Mouse (Mus musculus) MEL (cell line): ENCODE measurements around the gene Macc1. TPM values are rescaled to one million over a fixed set of nuclear protein-coding genes. Genes with fewer than 3 reads are reported as not detected.
A peak's percentile ranks its signal among the peaks of the same experiment; 100 is the strongest.

Source experiments
- DNase-seq: peaks from one replicate; pipeline ENCODE4 v3.0.0; 2011; ENCODE audit warnings: low read depth, low spot score
- H3K27ac ChIP-seq: 2 replicates; pipeline ENCODE4 v1.5.1; 2012; ENCODE audit warnings: low read depth, mild to moderate bottlenecking, control low read depth, low read length, moderate library complexity; ENCODE audit not compliant: control insufficient read depth
- H3K27me3 ChIP-seq, 2 experiments: fragments of 150-350 bp in 1 of 2; sonication (generic) in 1 of 2; 2 replicates each; pipeline ENCODE4 v1.6.1; 2012; ENCODE audit warnings: low read length in 2 of 2, mild to moderate bottlenecking in 2 of 2, improper control_type of control experiment in 1 of 2, moderate library complexity in 1 of 2; ENCODE audit not compliant: insufficient read depth in 2 of 2, control insufficient read depth in 1 of 2
- H3K36me3 ChIP-seq, 2 experiments: 2 replicates each; pipeline ENCODE4 v1.6.1; 2012 to 2014; ENCODE audit warnings: low read length in 2 of 2, improper control_type of control experiment in 1 of 2, inconsistent platforms in 1 of 2, mild to moderate bottlenecking in 1 of 2; ENCODE audit not compliant: insufficient read depth in 2 of 2, control insufficient read depth in 1 of 2
- H3K4me1 ChIP-seq, 2 experiments: fragments of 150-350 bp in 1 of 2; sonication (generic) in 1 of 2; 2 replicates each; pipeline ENCODE4 v1.6.1; 2012; ENCODE audit warnings: low read length in 2 of 2, improper control_type of control experiment in 1 of 2, mild to moderate bottlenecking in 1 of 2; ENCODE audit not compliant: insufficient read depth in 2 of 2, control insufficient read depth in 1 of 2
- H3K4me3 ChIP-seq, 2 experiments: fragments of 150-350 bp in 1 of 2; sonication (generic) in 1 of 2; 2 replicates each; pipeline ENCODE4 v1.5.1; 2012; ENCODE audit warnings: low read depth in 2 of 2, low read length in 2 of 2, mild to moderate bottlenecking in 2 of 2, moderate library complexity in 2 of 2, control low read depth in 1 of 2, improper control_type of control experiment in 1 of 2; ENCODE audit not compliant: control insufficient read depth in 1 of 2, insufficient read depth in 1 of 2
- H3K79me2 ChIP-seq: 2 replicates; pipeline ENCODE4 v1.6.1; 2012; ENCODE audit warnings: mild to moderate bottlenecking, low read length, moderate library complexity; ENCODE audit not compliant: control insufficient read depth, poor library complexity, insufficient read depth
- H3K9ac ChIP-seq: 2 replicates; pipeline ENCODE4 v1.6.1; 2012; ENCODE audit warnings: low read depth, mild to moderate bottlenecking, control low read depth, low read length, moderate library complexity; ENCODE audit not compliant: control insufficient read depth, poor library complexity, severe bottlenecking
- H3K9me3 ChIP-seq: fragments of 150-350 bp; sonication (generic); replicated peaks from 2 replicates; pipeline ENCODE4 v1.6.1; 2012; ENCODE audit warnings: mild to moderate bottlenecking, low read length, improper control_type of control experiment, moderate library complexity; ENCODE audit not compliant: insufficient read depth
- ELF1 ChIP-seq: IDR thresholded peaks from 2 replicates; pipeline ENCODE4 v1.6.1; 2014; ENCODE audit warnings: low read depth, mild to moderate bottlenecking, inconsistent platforms, low read length, improper control_type of control experiment, moderate library complexity
- EP300 ChIP-seq, 2 experiments: IDR thresholded peaks; 2 replicates each; pipeline ENCODE4 v1.6.1; 2011; ENCODE audit warnings: improper control_type of control experiment in 2 of 2, low read length in 2 of 2, low read depth in 1 of 2, mild to moderate bottlenecking in 1 of 2
- GABPA ChIP-seq: IDR thresholded peaks from 2 replicates; pipeline ENCODE4 v1.6.1; 2012; ENCODE audit warnings: low read depth, mild to moderate bottlenecking, inconsistent platforms, low read length, improper control_type of control experiment, moderate library complexity
- JUND ChIP-seq: IDR thresholded peaks from 2 replicates; pipeline ENCODE4 v1.6.1; 2011; ENCODE audit warnings: low read depth, mild to moderate bottlenecking, improper control_type of control experiment, low read length
- KAT2A ChIP-seq: conservative IDR thresholded peaks from 2 replicates; pipeline ENCODE4 v1.6.1; 2012; ENCODE audit warnings: low read depth, low read length, improper control_type of control experiment, inconsistent platforms
- MAX ChIP-seq: IDR thresholded peaks from 2 replicates; pipeline ENCODE4 v1.6.1; 2011; ENCODE audit warnings: low read length, improper control_type of control experiment
- MXI1 ChIP-seq: IDR thresholded peaks from 2 replicates; pipeline ENCODE4 v1.6.1; 2011; ENCODE audit warnings: mild to moderate bottlenecking, low read depth, low read length, improper control_type of control experiment
- MYB ChIP-seq: IDR thresholded peaks from 2 replicates; pipeline ENCODE4 v1.6.1; 2011; ENCODE audit warnings: mild to moderate bottlenecking, low read depth, low read length, improper control_type of control experiment
- MYC ChIP-seq: IDR thresholded peaks from 2 replicates; pipeline ENCODE4 v1.6.1; 2011; ENCODE audit warnings: low read depth, mild to moderate bottlenecking, low read length, improper control_type of control experiment, moderate library complexity
- NELFE ChIP-seq: IDR thresholded peaks from 2 replicates; pipeline ENCODE4 v1.6.1; 2011; ENCODE audit warnings: low read depth, low read length, improper control_type of control experiment
- NRF1 ChIP-seq: IDR thresholded peaks from 2 replicates; pipeline ENCODE4 v1.6.1; 2014; ENCODE audit warnings: low read depth, mild to moderate bottlenecking, inconsistent platforms, low read length, improper control_type of control experiment, moderate library complexity; ENCODE audit not compliant: poor library complexity, insufficient read depth, severe bottlenecking
- POLR2A ChIP-seq, 2 experiments: IDR thresholded peaks; 2 replicates each; pipeline ENCODE4 v1.6.1; 2011 to 2012; ENCODE audit warnings: low read length in 2 of 2, mild to moderate bottlenecking in 2 of 2, control low read depth in 1 of 2, improper control_type of control experiment in 1 of 2, low read depth in 1 of 2, moderate library complexity in 1 of 2; ENCODE audit not compliant: control insufficient read depth in 1 of 2, insufficient read depth in 1 of 2, poor library complexity in 1 of 2
- POLR2AphosphoS2 ChIP-seq: IDR thresholded peaks from 2 replicates; pipeline ENCODE4 v1.6.1; 2011; ENCODE audit warnings: low read length, improper control_type of control experiment
- RAD21 ChIP-seq: IDR thresholded peaks from 2 replicates; pipeline ENCODE4 v1.6.1; 2011; ENCODE audit warnings: mild to moderate bottlenecking, low read depth, low read length, improper control_type of control experiment
- RCOR1 ChIP-seq: IDR thresholded peaks from 2 replicates; pipeline ENCODE4 v1.6.1; 2012; ENCODE audit warnings: low read depth, mild to moderate bottlenecking, inconsistent platforms, low read length, improper control_type of control experiment
- SMC3 ChIP-seq: IDR thresholded peaks from 2 replicates; pipeline ENCODE4 v1.6.1; 2011; ENCODE audit warnings: low read depth, low read length, improper control_type of control experiment
- USF2 ChIP-seq, 2 experiments: IDR thresholded peaks; 2 replicates each; pipeline ENCODE4 v1.6.1; 2011 to 2012; ENCODE audit warnings: improper control_type of control experiment in 2 of 2, low read length in 2 of 2, borderline replicate concordance in 1 of 2, inconsistent platforms in 1 of 2, low read depth in 1 of 2, mild to moderate bottlenecking in 1 of 2; ENCODE audit not compliant: insufficient read depth in 1 of 2
- polyA plus RNA-seq, 2 experiments: library from polyadenylated mRNA; stranded (reverse) in 1 of 2; unstranded in 1 of 2; fragments of >175 nt in 1 of 2; fragments of >200 nt in 1 of 2; gene quantifications; 2 replicates each; pipeline versions ENCODE4 v1.2.1 to v1.2.4; 2012; ENCODE audit warnings: low replicate concordance in 2 of 2, low read depth in 1 of 2; ENCODE audit not compliant: insufficient read length in 2 of 2, insufficient read depth in 1 of 2, missing spikeins in 1 of 2
- total RNA-seq: library from RNA; depleted of rRNA; stranded (reverse); fragments of 300-350 nt; gene quantifications from 2 replicates; pipeline ENCODE4 v1.2.3, GENCODE M21; 2012

Macc1 gene
- total and polyA plus RNA-seq, 3 experiments = not detected

GRCm38 (mm10) chr12:119268723-119269122 is 45.3 kb upstream of the Macc1 start:
- Histone ChIP-seq H3K4me3 (no peak overlapping the region), H3K79me2 (no peaks in the 10 kb centered on the region), H3K36me3 (no peaks in the 10 kb centered on the region), H3K4me1 (no peaks in the 10 kb centered on the region), H3K27ac (no peak overlapping the region), H3K9me3 (no peaks in the 10 kb centered on the region), H3K9ac (no peak overlapping the region), H3K27me3 (no peaks in the 10 kb centered on the region)
- peak; percentile 17 for DNase-seq
- no peak for TF ChIP-seq POLR2AphosphoS2
- no peak for TF ChIP-seq MXI1
- TF ChIP-seq USF2 (IDR thresholded peaks at IDR 0.05; ENCODE audit: borderline replicate concordance in 1 of 2, insufficient read depth in 1 of 2, low read depth in 1 of 2, low read length in 2 of 2) = no peak
- TF ChIP-seq RCOR1 = peak; percentile 43; the same call in 1 of the 2 replicates
- peak in 1 of 2 experiments; percentile 13; a peak in 1 of 4 replicates for TF ChIP-seq EP300 (IDR thresholded peaks at IDR 0.05; ENCODE audit: low read depth in 1 of 2, low read length in 2 of 2)

DNA sequence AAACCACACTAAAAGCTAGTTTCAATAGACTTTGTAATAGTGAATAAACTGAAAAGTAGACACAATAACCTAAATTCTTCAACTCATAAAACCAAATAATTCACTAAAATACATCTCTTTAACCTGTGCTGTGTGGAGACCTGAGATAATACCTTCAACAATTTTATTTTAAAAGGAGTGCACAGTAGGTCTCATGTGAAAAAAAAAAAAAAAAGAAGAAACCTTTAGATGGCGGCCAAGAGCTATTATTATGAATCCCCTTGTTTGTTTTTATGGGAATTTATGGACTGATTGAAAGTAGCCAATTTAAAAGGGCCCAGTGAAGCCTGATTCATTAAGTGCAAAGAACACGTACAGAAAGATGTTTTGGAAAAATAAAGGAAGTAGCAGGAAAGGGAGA is 44.0 kb upstream of the Macc1 start:
- no peak for DNase-seq
- Histone ChIP-seq H3K27me3 (no peaks in the 10 kb centered on the region), H3K4me3 (no peak overlapping the region), H3K9ac (no peak overlapping the region), H3K36me3 (no peaks in the 10 kb centered on the region), H3K9me3 (no peaks in the 10 kb centered on the region), H3K27ac (no peak overlapping the region), H3K79me2 (no peaks in the 10 kb centered on the region), H3K4me1 (no peaks in the 10 kb centered on the region)
- TF ChIP-seq ELF1 = no peak
- no peak for TF ChIP-seq GABPA
- no peak for TF ChIP-seq NELFE
- TF ChIP-seq JUND = no peak
- no peak for TF ChIP-seq KAT2A

DNA sequence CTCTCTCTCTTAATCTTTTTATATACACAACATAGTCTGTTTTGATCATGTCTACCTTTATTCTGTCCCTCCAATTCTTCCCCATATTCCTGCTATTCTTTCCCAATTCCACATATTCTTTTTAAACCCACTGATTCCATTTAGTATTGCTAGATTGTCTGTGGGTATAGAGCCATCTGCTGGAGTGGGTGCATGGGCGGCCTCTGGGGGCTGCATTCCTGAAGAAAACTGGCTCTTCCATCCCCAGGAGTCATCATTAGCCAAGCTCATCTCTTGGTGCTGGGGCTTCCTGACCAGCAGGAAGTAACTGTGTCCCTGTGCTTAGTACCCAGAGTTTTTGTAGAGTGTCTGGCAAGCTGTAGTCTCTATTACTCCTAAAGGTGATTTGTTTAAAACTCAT is 42.1 kb upstream of the Macc1 start:
- Histone ChIP-seq H3K4me3 (no peak overlapping the region), H3K9me3 (no peaks in the 10 kb centered on the region), H3K36me3 (no peaks in the 10 kb centered on the region), H3K9ac (no peak overlapping the region), H3K27me3 (no peaks in the 10 kb centered on the region), H3K4me1 (no peaks in the 10 kb centered on the region), H3K79me2 (no peaks in the 10 kb centered on the region), H3K27ac (no peak overlapping the region)
- TF ChIP-seq RAD21 (no peak), MYC (no peak), POLR2A (IDR thresholded peaks at IDR 0.05; ENCODE audit: control insufficient read depth in 1 of 2, insufficient read depth in 1 of 2, low read depth in 1 of 2, low read length in 2 of 2, poor library complexity in 1 of 2) (no peak), MAX (no peak), NRF1 (no peak), JUND (no peak), USF2 (IDR thresholded peaks at IDR 0.05; ENCODE audit: borderline replicate concordance in 1 of 2, insufficient read depth in 1 of 2, low read depth in 1 of 2, low read length in 2 of 2) (no peak), SMC3 (no peak), MYB (no peak)
- no peak for DNase-seq
